Mouse (Mus musculus): ENCODE results near the gene Gm49320.

The Gm49320 gene

DNA sequence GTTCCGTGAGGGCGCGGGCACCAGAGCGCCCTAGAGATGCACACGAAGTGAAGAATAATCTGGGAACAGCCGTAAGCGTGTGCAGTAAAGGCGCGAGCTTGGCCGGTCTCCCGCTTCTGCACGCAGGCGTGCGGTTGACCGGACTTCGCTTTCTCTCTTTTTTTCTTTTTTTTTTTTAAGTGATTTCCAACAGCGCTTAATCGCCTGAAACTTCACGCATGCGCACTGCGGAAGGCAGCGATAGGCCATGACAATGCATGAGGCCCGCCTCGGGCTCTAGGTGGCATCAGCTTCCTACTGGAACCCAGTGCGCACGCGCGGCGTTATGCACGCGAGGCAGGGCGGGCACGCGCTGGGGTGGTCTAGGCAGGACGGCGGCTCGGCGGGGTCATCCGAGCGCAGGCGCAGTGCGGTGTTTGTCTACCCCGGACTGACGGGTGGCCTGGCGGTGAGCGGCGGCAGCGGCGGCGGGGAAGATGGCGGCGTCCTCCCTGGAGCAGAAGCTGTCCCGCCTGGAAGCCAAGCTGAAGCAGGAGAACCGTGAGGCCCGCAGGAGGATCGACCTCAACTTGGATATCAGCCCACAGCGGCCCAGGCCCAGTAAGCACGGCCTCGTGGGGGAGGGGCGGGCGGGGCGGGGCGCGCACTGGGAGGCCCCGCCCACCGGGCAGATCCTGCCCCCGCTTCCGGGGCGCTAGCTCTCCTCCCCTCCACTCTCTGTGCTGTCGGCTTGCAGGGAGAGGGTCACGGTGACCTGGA lies at the start of gene Gm49320, which contains the start of gene Map2k7:
Gene Gm49320, plus strand, starts transcription at position 432 of the 759 bp plus-strand sequence.
Gene Map2k7, plus strand, starts transcription at position 307 of the 759 bp plus-strand sequence.
- DNase-seq = peak; percentile 98 to 99

DNA sequence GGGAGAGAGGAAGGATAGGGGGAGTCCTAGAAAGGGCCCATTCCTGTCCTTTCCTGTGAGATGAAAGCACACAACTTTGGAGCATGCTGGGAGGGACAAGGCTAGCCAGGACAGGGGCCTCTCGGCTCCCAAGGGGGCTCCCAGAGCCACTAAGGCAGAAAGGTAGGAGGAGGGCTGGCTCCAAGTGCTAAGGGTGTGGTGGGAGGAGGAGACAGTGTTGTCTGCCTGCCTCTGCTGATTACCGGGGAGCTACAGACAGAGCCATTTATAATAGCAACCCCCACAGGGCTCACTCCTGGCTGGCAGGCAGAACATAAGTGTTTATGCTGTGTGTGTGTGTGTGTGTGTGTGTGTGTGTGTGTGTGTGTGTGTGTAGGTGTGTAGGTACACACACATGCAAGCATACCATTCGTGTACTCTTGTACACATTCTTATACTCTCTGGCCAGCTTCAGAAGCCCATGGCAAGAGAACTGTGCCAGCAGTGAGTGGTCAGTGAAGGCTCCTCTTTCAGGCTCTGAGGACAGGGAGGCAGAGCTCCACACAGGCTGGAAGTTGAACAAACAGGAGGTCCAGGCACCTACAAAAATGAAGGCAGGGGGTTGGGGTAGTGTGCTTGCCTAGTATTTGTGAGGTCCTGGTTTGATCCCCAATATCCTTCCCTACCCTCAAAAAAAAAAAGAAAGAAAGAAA lies 49.5 kb upstream of the Gm49320 start:
- DNase-seq = no peak

DNA sequence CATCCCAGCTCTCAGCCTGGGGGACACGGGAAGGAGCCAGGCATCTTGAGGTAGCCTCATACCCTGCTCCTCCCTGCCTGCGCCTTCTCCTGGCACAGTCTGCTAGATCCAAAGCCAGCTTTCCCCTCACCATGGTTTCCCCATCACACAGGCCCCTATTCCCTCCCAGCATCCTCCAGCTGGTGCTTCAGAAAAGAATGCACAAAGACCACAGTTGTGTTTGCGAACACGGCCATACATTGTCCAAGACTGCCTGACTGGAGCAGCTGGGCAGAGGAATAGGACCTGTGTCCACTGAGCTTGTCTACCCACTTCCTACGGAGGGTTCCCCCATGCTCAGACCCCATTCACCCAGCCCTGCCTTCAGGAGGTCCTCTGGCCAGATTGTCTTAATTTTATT lies 46.4 kb upstream of the Gm49320 start:
- no peak for DNase-seq

- peak; percentile 65 to 85 for DNase-seq
Observed at GRCm38 (mm10) chr8:4192807-4193587, 45.7 kb upstream of the Gm49320 start.

GRCm38 (mm10) chr8:4193588-4193894 lies 45.1 kb upstream of the Gm49320 start:
- no peak for DNase-seq

DNA sequence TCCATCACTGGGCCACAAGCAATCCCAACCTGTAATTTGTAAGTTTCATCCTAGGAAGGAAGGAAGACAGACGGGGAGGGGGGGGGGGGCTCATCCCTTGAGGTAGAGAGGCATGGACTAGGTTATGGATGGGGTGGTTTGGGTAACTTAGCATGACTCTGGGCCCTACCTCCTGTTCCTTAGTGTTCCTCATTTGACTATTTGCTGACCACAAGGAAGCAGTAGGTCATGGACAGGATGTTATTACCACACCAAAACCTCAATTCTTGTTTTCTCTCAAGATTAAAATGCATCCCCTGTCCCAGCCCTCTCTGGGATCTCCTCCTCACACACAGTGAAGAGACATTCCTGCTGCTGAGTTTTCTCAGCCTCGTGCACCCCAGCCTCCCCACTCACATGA lies 37.3 kb upstream of the Gm49320 start:
- no peak for DNase-seq

DNA sequence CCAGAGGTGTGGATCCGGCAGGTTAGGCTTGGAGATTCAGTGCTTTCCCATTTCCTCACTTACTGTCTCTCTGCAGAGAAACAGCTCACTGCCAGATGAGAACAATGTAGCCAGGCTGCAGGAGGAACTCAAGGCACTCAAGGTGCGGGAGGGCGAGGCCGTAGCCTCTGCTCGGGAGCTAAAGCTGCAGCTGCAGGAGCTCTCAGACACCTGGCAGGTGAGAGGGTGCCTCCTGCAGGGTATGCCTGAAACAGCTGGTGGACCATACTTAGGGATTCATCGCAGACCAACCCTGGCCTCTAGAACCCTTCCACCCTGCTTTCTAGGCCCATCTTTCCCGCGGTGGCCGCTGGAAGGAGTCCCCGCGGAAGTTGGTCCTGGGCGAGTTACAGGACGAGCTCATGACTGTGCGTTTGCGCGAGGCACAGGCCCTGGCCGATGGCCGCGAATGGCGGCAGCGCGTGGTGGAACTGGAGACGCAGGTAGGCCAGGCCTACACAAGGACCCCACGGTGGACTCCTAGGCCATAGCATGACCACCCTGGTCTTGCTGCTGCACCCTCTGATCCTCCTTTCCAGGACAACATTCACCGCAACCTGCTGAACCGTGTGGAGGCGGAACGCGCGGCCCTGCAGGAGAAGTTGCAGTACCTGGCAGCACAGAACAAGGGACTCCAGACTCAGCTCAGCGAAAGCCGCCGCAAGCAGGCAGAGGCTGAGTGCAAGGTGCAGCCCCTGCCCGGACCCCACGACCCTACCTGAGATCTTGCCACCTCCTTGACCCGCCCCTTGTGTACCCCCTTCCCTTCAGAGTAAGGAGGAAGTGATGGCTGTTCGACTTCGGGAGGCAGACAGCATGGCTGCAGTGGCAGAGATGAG lies 33.2 kb upstream of the Gm49320 start:
- DNase-seq = no peak

DNA sequence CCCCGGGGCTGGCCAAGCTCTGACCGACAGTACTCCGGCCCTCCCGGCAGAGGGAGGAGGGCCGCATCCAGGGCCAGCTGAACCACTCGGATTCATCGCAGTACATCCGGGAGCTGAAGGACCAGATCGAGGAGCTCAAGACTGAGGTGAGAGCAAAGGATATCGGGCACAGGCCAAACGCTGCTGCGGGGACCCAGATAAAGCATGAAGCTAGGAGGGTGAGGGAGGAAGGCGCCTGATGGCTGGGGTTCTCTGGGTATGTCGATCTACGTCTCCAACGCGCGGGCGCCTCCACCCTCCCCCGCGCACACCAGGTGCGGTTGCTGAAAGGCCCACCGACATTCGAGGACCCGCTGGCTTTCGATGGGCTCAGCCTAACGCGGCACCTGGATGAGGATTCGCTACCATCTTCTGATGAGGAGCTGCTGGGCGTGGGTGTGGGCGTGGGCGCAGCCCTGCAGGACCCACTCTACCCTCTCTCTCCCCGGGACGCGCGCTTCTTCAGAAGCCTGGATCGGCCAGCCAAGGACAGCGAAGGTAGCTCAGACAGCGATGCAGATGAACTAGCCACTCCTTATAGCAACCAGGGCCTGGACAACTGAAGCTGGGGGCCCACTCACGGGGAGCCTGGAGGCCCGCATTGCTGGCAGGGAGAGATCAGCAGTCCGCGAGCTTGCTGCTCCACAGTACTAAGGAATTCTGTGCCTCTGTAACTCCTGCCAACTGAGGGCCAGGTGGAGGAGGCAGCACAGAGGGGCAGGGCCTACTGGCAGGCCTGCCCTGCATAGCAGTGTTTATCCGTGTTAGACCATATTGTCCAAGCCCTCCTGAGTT lies 32.3 kb upstream of the Gm49320 start:
- DNase-seq = no peak

DNA sequence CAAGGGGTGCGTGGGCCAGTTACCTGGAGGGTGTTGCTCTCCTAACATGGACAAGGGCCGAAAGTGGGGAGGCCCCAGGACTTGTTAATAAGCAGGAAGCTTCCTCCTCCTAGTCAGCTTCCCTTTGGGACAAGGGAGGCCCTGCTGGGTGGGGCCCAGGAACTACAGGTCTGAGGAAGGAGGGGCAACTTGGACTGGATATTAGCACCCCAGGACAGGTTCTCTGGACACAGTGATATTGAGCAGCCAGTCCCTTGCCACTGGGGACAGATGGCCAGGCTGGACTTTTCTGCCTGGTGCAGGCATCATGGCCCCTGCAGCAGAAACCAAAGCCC lies 31.7 kb upstream of the Gm49320 start:
- no peak for DNase-seq

GRCm38 (mm10) chr8:4211097-4211496 lies 27.6 kb upstream of the Gm49320 start:
- no peak for DNase-seq

- peak in 1 of 2 experiments; percentile 26 for DNase-seq
Observed at GRCm38 (mm10) chr8:4212809-4213209, 25.9 kb upstream of the Gm49320 start.

GRCm38 (mm10) chr8:4213210-4214005 lies 25.3 kb upstream of the Gm49320 start:
- peak; percentile 42 to 49 for DNase-seq

DNA sequence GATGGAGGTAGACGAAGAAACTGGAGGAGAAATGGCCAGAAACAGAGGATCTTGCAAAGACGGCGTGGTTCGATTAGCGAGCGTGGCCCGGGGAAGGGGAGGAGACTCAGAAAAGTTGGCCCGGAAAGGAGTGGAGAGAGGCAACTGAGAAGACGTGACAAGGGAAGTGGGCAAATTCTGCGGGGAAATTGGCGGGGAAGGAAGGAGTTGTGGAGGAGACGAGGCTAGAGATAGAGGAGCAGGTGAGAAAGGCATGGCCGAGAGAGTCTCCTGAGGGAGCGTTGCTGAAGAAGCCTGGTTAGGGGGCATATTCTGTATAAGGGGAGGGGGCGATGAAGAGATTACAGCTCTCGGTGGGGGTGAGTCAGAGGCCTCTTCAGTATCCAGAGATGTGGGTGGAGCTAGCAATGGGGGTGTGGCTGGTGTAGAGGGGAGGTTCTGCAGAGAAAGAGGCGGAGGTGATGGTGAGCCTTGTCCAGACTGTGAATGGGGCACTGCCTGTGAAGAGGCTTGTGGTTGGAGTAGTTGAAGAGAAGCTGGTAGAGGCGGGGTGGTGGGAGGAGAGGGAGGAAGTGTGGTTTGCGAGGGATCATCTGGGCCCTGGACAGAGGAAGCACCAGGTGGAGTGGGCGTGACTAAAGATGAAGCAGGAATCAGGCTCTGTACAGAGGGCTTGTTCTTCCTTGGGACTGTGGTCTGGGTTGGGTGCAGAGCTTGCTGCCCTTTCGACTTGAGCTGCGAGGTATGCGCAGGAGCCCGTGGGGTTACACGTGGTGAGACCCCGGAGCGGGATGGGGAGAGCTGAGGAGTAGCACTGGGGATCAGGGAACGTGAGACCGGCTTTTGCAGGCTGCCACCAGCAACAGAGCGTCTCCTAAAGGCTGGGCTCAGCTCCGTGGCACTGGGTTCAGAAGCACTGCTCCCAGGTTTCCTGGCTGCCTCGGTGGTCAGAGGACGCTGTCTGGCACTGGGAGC lies 24.4 kb upstream of the Gm49320 start:
- DNase-seq = peak; percentile 48 to 64

- DNase-seq = no peak
Observed at GRCm38 (mm10) chr8:4216296-4216695, 22.4 kb upstream of the Gm49320 start.

- no peak for DNase-seq
Observed at GRCm38 (mm10) chr8:4216791-4217621, 21.7 kb upstream of the Gm49320 start, which contains the start of gene Prr36. Prr36 (minus strand) TSS chr8:4217459.

GRCm38 (mm10) chr8:4219617-4220016 lies 19.0 kb upstream of the Gm49320 start:
- DNase-seq = no peak

DNA sequence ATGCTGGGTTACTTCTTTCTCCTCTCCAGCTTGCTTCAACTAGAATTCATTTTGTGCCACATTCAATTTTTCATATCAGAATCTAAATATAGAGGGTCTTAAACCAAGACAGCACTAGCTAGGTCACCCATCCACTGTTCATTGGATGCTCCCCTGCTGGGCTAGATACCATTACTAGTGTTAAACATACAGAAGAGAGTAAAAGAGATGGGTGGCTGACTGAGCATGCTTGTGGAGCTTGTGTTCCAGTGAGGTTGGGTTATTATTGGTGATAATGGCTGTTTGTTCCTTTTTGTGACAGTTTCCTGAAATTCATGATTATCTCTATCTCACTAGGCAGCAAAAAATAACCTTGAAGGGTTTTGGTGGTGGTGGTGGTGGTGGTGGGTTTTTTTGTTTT lies 16.6 kb upstream of the Gm49320 start:
- DNase-seq = no peak

DNA sequence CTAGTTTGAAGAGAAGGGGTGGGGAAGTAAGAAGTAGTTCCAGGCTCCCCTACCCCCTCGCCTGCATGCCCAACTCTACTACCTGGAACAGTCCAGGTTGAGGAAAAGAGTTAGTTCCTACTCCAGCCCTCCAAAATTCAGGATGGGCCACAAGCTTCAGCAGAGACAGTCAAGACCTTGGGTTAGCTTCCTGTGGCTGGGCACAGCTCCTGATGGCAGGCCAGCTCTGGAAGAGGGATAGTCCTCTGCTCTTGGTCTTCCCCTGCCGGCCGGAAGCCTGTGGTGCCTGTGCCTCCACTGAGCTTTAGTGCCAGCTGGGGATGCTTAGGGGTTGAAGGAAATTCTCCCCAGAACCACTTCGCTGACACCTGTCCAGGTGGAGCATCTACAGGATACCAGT lies 12.3 kb upstream of the Gm49320 start:
- no peak for DNase-seq

Data from spleen, adult 18-20 months (tissue).